Mouse (Mus musculus): ENCODE data around the gene Rfx1. TPM values are rescaled to one million over a fixed set of nuclear protein-coding genes. Genes with fewer than 3 reads are reported as not detected.

Rfx1 gene
- polyA plus RNA-seq, 1 experiment from 2014 or later: 6.8 TPM

- H3K4me2 ChIP-seq (ENCODE audit: low read length): no peak overlapping the region
- no peaks in the 10 kb centered on the region for H3K4me1 ChIP-seq (ENCODE audit: control insufficient read depth, insufficient read depth, low read length)
- 82% methylated on average over 5 of the region's 5 CpGs for WGBS
- H3K9me3 ChIP-seq (replicated peaks; ENCODE audit: control insufficient read depth, low read length): no peaks in the 10 kb centered on the region
- DNase-seq (ENCODE audit: low spot score): no peak
- H3K9ac ChIP-seq (ENCODE audit: low read length): no peak overlapping the region
- no peak for ATAC-seq
- no peak overlapping the region for H3K27ac ChIP-seq (ENCODE audit: low read depth, low read length)
- H3K27me3 ChIP-seq (replicated peaks; ENCODE audit: control insufficient read depth, insufficient read depth, low read length): peaks cover 22% of the 10 kb centered on the region
- no peaks in the 10 kb centered on the region for H3K36me3 ChIP-seq (ENCODE audit: control insufficient read depth, insufficient read depth, low read length)
- no peak overlapping the region for H3K4me3 ChIP-seq (ENCODE audit: low read depth, low read length)
These were observed 18.5 kb upstream of the Rfx1 start for GRCm38 (mm10) chr8:84048171-84048570.

DNA sequence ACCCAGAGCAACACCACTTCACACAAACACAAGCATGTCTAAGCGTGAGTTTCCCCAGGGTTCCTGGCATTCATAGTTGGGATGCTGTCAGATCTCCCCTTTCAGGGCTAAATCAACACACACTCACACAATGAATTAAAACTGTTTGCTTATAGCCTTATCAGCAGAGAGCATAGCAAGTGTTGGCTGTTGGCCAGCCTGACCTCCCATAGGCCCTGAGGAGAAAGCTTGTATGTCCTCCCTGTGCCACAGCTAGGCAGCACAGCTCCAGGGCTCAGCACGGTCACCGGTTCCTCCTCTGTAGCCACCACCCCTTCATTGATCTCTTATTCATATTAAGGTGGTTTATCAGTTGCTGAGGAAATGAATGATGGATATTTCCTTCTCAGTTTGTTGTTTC lies 13.9 kb upstream of the Rfx1 start:
- DNase-seq (ENCODE audit: low spot score): no peak
- H3K4me2 ChIP-seq (ENCODE audit: low read length): no peak overlapping the region
- no peak overlapping the region for H3K9ac ChIP-seq (ENCODE audit: low read length)
- WGBS: 83% methylated on average over 3 of the region's 3 CpGs
- H3K27me3 ChIP-seq (replicated peaks; ENCODE audit: control insufficient read depth, insufficient read depth, low read length): no peaks in the 10 kb centered on the region
- no peak overlapping the region for H3K4me3 ChIP-seq (ENCODE audit: low read depth, low read length)
- H3K27ac ChIP-seq (ENCODE audit: low read depth, low read length): no peak overlapping the region
- no peaks in the 10 kb centered on the region for H3K4me1 ChIP-seq (ENCODE audit: control insufficient read depth, insufficient read depth, low read length)
- no peak for ATAC-seq
- no peaks in the 10 kb centered on the region for H3K36me3 ChIP-seq (ENCODE audit: control insufficient read depth, insufficient read depth, low read length)
- no peaks in the 10 kb centered on the region for H3K9me3 ChIP-seq (replicated peaks; ENCODE audit: control insufficient read depth, low read length)

- Histone ChIP-seq H3K4me1 (ENCODE audit: control insufficient read depth, insufficient read depth, low read length) (no peaks in the 10 kb centered on the region), H3K36me3 (ENCODE audit: control insufficient read depth, insufficient read depth, low read length) (no peaks in the 10 kb centered on the region), H3K9me3 (replicated peaks; ENCODE audit: control insufficient read depth, low read length) (no peaks in the 10 kb centered on the region), H3K4me2 (ENCODE audit: low read length) (no peak overlapping the region), H3K27me3 (replicated peaks; ENCODE audit: control insufficient read depth, insufficient read depth, low read length) (no peaks in the 10 kb centered on the region), H3K9ac (ENCODE audit: low read length) (no peak overlapping the region), H3K27ac (ENCODE audit: low read depth, low read length) (no peak overlapping the region), H3K4me3 (ENCODE audit: low read depth, low read length) (no peak overlapping the region)
- WGBS: 94% methylated on average over 5 of the region's 5 CpGs
- no peak for ATAC-seq
- no peak for DNase-seq (ENCODE audit: low spot score)
These were observed 13.4 kb upstream of the Rfx1 start for GRCm38 (mm10) chr8:84053229-84053628.

GRCm38 (mm10) chr8:84057827-84058226 lies 8.8 kb upstream of the Rfx1 start:
- Histone ChIP-seq H3K36me3 (ENCODE audit: control insufficient read depth, insufficient read depth, low read length) (no peaks in the 10 kb centered on the region), H3K4me2 (ENCODE audit: low read length) (no peak overlapping the region), H3K4me1 (ENCODE audit: control insufficient read depth, insufficient read depth, low read length) (no peaks in the 10 kb centered on the region), H3K9me3 (replicated peaks; ENCODE audit: control insufficient read depth, low read length) (no peaks in the 10 kb centered on the region), H3K9ac (ENCODE audit: low read length) (no peak overlapping the region), H3K4me3 (ENCODE audit: low read depth, low read length) (no peak overlapping the region), H3K27me3 (replicated peaks; ENCODE audit: control insufficient read depth, insufficient read depth, low read length) (no peaks in the 10 kb centered on the region), H3K27ac (ENCODE audit: low read depth, low read length) (no peak overlapping the region)
- 88% methylated on average over 1 of the region's 1 CpGs for WGBS
- DNase-seq (ENCODE audit: low spot score): no peak
- ATAC-seq: no peak

DNA sequence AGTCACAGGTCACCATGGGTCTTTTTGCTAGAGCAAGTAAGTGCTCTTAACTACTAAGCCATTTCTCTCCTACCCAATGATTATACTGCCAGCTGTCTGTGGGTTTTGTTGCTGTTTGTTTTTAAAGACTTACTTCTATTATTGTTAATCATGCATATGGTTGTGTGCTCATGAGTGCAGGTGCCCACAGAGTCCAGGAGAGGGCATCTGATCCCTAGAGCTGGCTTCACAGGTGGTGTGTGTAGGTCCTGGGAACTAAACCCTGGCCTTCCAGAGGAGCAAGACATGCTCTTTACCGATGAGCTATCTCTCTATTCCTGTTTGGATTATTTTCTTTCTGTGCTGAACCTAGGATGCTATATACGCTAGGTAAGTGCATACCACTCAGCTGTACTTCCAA lies 7.4 kb upstream of the Rfx1 start:
- Histone ChIP-seq H3K27me3 (replicated peaks; ENCODE audit: control insufficient read depth, insufficient read depth, low read length) (no peaks in the 10 kb centered on the region), H3K9me3 (replicated peaks; ENCODE audit: control insufficient read depth, low read length) (no peaks in the 10 kb centered on the region), H3K4me2 (ENCODE audit: low read length) (no peak overlapping the region), H3K4me1 (ENCODE audit: control insufficient read depth, insufficient read depth, low read length) (no peaks in the 10 kb centered on the region), H3K36me3 (ENCODE audit: control insufficient read depth, insufficient read depth, low read length) (no peaks in the 10 kb centered on the region), H3K27ac (ENCODE audit: low read depth, low read length) (no peak overlapping the region), H3K4me3 (ENCODE audit: low read depth, low read length) (no peak overlapping the region), H3K9ac (ENCODE audit: low read length) (no peak overlapping the region)
- DNase-seq (ENCODE audit: low spot score) (no peak), ATAC-seq (no peak)
- 91% methylated on average over 2 of the region's 2 CpGs for WGBS

- no peak overlapping the region for H3K9ac ChIP-seq (ENCODE audit: low read length)
These were observed 6.4 kb upstream of the Rfx1 start for GRCm38 (mm10) chr8:84060245-84060644.

DNA sequence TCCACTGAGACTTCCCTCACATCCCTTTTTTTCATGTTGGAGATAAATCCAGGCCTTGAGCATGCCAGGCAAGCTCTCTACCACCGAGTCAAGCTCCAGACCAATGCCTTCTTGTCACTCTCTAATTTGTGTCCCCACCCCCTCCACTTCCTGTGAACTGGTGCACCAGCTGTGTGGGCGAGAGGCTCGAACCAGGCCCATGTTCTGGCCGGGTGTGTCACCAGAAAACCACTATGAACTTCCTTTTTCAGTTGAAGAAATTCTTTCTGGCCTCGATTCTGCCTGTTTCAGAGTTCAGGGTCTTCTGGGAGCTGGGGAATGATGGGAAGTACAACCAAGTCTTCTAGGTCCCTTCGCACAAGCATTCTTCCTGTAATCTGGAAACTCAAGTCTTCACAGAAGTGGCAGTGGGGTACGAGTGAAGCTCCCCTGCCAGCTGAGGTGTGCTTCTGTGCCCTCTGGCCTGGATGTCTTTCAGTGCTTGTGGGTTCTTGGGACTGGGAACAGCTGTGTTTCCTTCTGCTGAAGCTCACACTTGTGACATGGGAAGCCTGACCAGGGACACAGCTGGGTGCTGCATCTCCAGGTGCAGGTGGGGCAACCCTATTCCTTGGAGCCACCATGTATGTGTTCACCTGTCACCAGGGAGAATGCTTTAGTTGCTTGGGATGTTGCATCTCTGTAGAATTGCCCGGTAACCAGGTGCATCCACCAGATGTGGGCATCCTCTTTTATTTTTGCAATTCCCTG lies 2.6 kb upstream of the Rfx1 start:
- Histone ChIP-seq H3K27me3 (replicated peaks; ENCODE audit: control insufficient read depth, insufficient read depth, low read length) (no peaks in the 10 kb centered on the region), H3K9ac (ENCODE audit: low read length) (no peak overlapping the region), H3K36me3 (ENCODE audit: control insufficient read depth, insufficient read depth, low read length) (no peaks in the 10 kb centered on the region), H3K9me3 (replicated peaks; ENCODE audit: control insufficient read depth, low read length) (no peaks in the 10 kb centered on the region), H3K4me2 (ENCODE audit: low read length) (no peak overlapping the region), H3K27ac (ENCODE audit: low read depth, low read length) (no peak overlapping the region), H3K4me3 (ENCODE audit: low read depth, low read length) (no peak overlapping the region), H3K4me1 (ENCODE audit: control insufficient read depth, insufficient read depth, low read length) (0 out of 2 replicates have a peak, but pooled peaks cover 5% of the 10 kb centered on the region)
- DNase-seq (ENCODE audit: low spot score) (no peak), ATAC-seq (no peak)
- 76% methylated on average over 8 of the region's 8 CpGs for WGBS

More at GRCm38 (mm10) chr8:84060245-84060644, 6.4 kb upstream of the Rfx1 start:
- no peaks in the 10 kb centered on the region for H3K36me3 ChIP-seq (ENCODE audit: control insufficient read depth, insufficient read depth, low read length)
- H3K27ac ChIP-seq (ENCODE audit: low read depth, low read length): no peak overlapping the region
- DNase-seq (ENCODE audit: low spot score): no peak
- no peak for ATAC-seq
- H3K4me3 ChIP-seq (ENCODE audit: low read depth, low read length): no peak overlapping the region
- H3K9me3 ChIP-seq (replicated peaks; ENCODE audit: control insufficient read depth, low read length): no peaks in the 10 kb centered on the region
- 89% methylated on average over 2 of the region's 2 CpGs for WGBS
- H3K27me3 ChIP-seq (replicated peaks; ENCODE audit: control insufficient read depth, insufficient read depth, low read length): no peaks in the 10 kb centered on the region
- no peak overlapping the region for H3K4me2 ChIP-seq (ENCODE audit: low read length)
- H3K4me1 ChIP-seq (ENCODE audit: control insufficient read depth, insufficient read depth, low read length): no peaks in the 10 kb centered on the region

DNA sequence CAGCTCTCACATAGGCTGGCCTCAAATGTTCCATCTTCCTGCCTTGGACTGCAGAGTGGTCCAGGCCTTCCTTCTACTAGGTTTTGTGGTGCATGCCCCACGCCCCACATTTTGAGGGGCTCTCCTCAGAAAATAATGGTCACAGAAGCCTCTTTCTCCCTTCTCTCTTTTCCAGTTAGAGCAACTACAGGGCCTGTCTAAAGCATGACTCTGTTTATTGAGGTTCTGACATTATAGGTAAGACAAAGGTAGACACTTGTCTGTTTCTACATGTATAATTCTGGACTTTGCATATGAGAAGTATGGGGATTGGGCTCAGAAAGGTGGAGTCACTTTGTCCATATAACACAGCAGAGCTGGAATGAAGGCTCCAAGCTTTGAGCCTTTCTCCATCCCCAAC lies 1.6 kb upstream of the Rfx1 start, which contains the start of gene Gm10643:
Gene Gm10643, minus strand, starts transcription at position 101 of the 400 bp plus-strand sequence.
- 0 out of 2 replicates have a peak, but pooled peaks cover 5% of the 10 kb centered on the region for H3K4me1 ChIP-seq (ENCODE audit: control insufficient read depth, insufficient read depth, low read length)
- no peaks in the 10 kb centered on the region for H3K9me3 ChIP-seq (replicated peaks; ENCODE audit: control insufficient read depth, low read length)
- H3K9ac ChIP-seq (ENCODE audit: low read length): peak within 1 kb of the TSS; percentile 58
- no peaks in the 10 kb centered on the region for H3K27me3 ChIP-seq (replicated peaks; ENCODE audit: control insufficient read depth, insufficient read depth, low read length)
- peak within 1 kb of the TSS; percentile 94 for H3K4me3 ChIP-seq (ENCODE audit: low read depth, low read length)
- H3K4me2 ChIP-seq (ENCODE audit: low read length): peak within 1 kb of the TSS; percentile 57
- WGBS: 93% methylated on average over 1 of the region's 1 CpGs
- no peak for ATAC-seq
- H3K27ac ChIP-seq (ENCODE audit: low read depth, low read length): peak within 1 kb of the TSS; percentile 44; the same call in 1 of the 2 replicates
- H3K36me3 ChIP-seq (ENCODE audit: control insufficient read depth, insufficient read depth, low read length): no peaks in the 10 kb centered on the region
- DNase-seq (ENCODE audit: low spot score): no peak

- WGBS: 23% methylated on average over 5 of the region's 5 CpGs
- H3K4me1 ChIP-seq (ENCODE audit: control insufficient read depth, insufficient read depth, low read length): 0 out of 2 replicates have a peak, but pooled peaks cover 5% of the 10 kb centered on the region
These were observed 1.1 kb upstream of the Rfx1 start for GRCm38 (mm10) chr8:84065457-84066072.

More at GRCm38 (mm10) chr8:84065457-84066072, 1.1 kb upstream of the Rfx1 start:
- Histone ChIP-seq H3K9me3 (replicated peaks; ENCODE audit: control insufficient read depth, low read length) (no peaks in the 10 kb centered on the region), H3K27ac (ENCODE audit: low read depth, low read length) (no peak overlapping the region; the same call in 1 of the 2 replicates), H3K4me2 (ENCODE audit: low read length) (peak overlapping the region; percentile 57), H3K4me3 (ENCODE audit: low read depth, low read length) (peak overlapping the region; percentile 94), H3K27me3 (replicated peaks; ENCODE audit: control insufficient read depth, insufficient read depth, low read length) (no peaks in the 10 kb centered on the region), H3K36me3 (ENCODE audit: control insufficient read depth, insufficient read depth, low read length) (no peaks in the 10 kb centered on the region), H3K9ac (ENCODE audit: low read length) (peak overlapping the region; percentile 58)
- no peak for DNase-seq (ENCODE audit: low spot score)
- ATAC-seq: no peak
